Mouse (Mus musculus) bone marrow macrophage, adult 2 months (primary cell): ENCODE results near the gene Slc2a10.

Source experiments
- CTCF ChIP-seq: IDR thresholded peaks from 2 replicates; pipeline ENCODE4 v1.5.1; 2012; ENCODE audit warnings: low read depth, mild to moderate bottlenecking, low read length, moderate library complexity
- POLR2A ChIP-seq: IDR thresholded peaks from 2 replicates; pipeline ENCODE4 v1.6.1; 2012; ENCODE audit warnings: mild to moderate bottlenecking, low read depth, low read length, borderline replicate concordance

GRCm38 (mm10) chr2:165554066-165554465 is 50.5 kb downstream of the Slc2a10 start:
- TF ChIP-seq POLR2A (no peak), CTCF (no peak)
